Mouse (Mus musculus) forebrain, embryonic 16.5 days (tissue): ENCODE results near the gene Bcl2. TPM values are rescaled to one million over a fixed set of nuclear protein-coding genes. Genes with fewer than 3 reads are reported as not detected.

Experiments
- ATAC-seq: fragments of 200-750 bp; cut with Nextera tagmentation; 2 replicates; pipeline ENCODE4 v1.8.0; 2017; ENCODE audit warnings: mild to moderate bottlenecking, moderate library complexity
- H3K27ac ChIP-seq: fragments of 300-500 bp; sonication (generic); 2 replicates; pipeline ENCODE4 v1.5.1; 2014; ENCODE audit warnings: low read length, control low read depth
- H3K27me3 ChIP-seq: fragments of 300-500 bp; sonication (generic); replicated peaks from 2 replicates; pipeline ENCODE4 v1.6.1; 2014; ENCODE audit warnings: low read length; ENCODE audit not compliant: control insufficient read depth, insufficient read depth
- H3K36me3 ChIP-seq: fragments of 300-500 bp; sonication (generic); 2 replicates; pipeline ENCODE4 v1.6.1; 2014; ENCODE audit not compliant: control insufficient read depth, insufficient read depth
- H3K4me1 ChIP-seq: fragments of 300-500 bp; sonication (generic); replicated peaks from 2 replicates; pipeline ENCODE4 v1.6.1; 2014; ENCODE audit warnings: low read length; ENCODE audit not compliant: control insufficient read depth, insufficient read depth
- H3K4me2 ChIP-seq: fragments of 300-500 bp; sonication (generic); 2 replicates; pipeline ENCODE4 v1.6.1; 2014; ENCODE audit warnings: mild to moderate bottlenecking, low read length, control low read depth
- H3K4me3 ChIP-seq: fragments of 300-500 bp; sonication (generic); replicated peaks from 2 replicates; pipeline ENCODE4 v1.5.1; 2014; ENCODE audit warnings: mild to moderate bottlenecking, low read length, control low read depth
- H3K9ac ChIP-seq: fragments of 300-500 bp; sonication (generic); replicated peaks from 2 replicates; pipeline ENCODE4 v1.6.1; 2014; ENCODE audit warnings: low read depth, low read length, control low read depth
- H3K9me3 ChIP-seq: fragments of 300-500 bp; sonication (generic); 2 replicates; pipeline ENCODE4 v1.6.1; 2016; ENCODE audit warnings: low read length; ENCODE audit not compliant: control insufficient read depth
- WGBS: fragments of 180-500 bp; shearing (Covaris S2); extraction: QIAGEN DNeasy Blood & Tissue Kit; methylation state at CpG from one replicate; pipeline ENCODE4 v1.1.7; 2014; 5-methylcytosine and 5-hydroxymethylcytosine counted together
- polyA plus RNA-seq: library from polyadenylated mRNA; unstranded; fragments of >200 nt; fragmentation: Nextera tagmentation; extraction: Ambion mirVana; gene quantifications from 2 replicates; pipeline ENCODE4 v1.2.1, GENCODE M21; 2015

Gene Bcl2
- polyA plus RNA-seq, 1 experiment from 2014 or later: 13.7 TPM

DNA sequence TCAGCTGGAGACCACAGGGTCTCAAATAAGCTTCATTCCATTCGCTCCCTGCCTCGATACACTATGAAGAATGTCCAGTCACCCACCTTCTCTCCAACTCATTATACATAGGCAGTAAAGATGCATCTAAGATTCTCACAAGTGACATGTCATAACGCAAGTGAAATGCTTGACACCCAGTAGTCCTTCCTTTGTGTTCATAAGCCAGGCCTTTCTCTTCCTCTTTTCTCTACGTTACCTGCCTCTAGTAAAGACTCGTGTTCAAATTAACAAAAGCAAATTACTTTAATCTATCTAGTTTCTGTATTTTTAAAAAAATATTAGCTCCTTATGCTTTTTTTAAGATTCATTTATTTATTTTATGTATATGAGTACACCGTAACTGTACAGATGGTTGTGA is 59.8 kb downstream of the Bcl2 start:
- no peak overlapping the region for H3K9ac ChIP-seq
- WGBS: 96% methylated on average over 6 of the region's 6 CpGs
- H3K4me1 ChIP-seq: no peaks in the 10 kb centered on the region; the same call in 1 of the 2 replicates
- H3K36me3 ChIP-seq: no peaks in the 10 kb centered on the region
- H3K4me3 ChIP-seq: no peak overlapping the region
- no peak overlapping the region for H3K4me2 ChIP-seq
- H3K9me3 ChIP-seq: no peaks in the 10 kb centered on the region
- H3K27me3 ChIP-seq: no peaks in the 10 kb centered on the region
- H3K27ac ChIP-seq: no peak overlapping the region
- no peak for ATAC-seq

DNA sequence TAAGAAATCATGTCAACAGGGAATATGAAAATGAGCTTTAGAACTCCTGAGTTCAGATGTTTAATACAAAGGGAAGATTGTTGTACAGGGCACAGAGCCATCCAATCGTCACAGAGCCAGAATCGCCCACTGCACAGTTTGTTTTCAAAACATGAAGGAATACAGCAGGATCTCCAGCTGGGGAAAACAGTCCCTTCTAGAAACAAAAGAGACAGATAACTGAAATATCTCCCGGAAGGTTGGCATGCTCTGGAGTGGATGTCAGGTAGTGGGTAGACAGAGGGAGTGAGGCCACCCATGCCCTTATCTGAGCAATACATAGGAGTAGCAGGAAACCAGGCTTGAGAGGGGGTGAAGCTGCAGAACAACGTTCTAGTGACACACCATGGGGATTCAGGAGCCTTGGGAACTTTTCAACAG is 60.6 kb downstream of the Bcl2 start:
- Histone ChIP-seq H3K4me1 (no peaks in the 10 kb centered on the region; the same call in 1 of the 2 replicates), H3K9ac (no peak overlapping the region), H3K9me3 (no peaks in the 10 kb centered on the region), H3K4me2 (no peak overlapping the region), H3K4me3 (no peak overlapping the region), H3K36me3 (no peaks in the 10 kb centered on the region), H3K27me3 (no peaks in the 10 kb centered on the region), H3K27ac (no peak overlapping the region)
- 51% methylated on average over 4 of the region's 4 CpGs for WGBS
- no peak for ATAC-seq

DNA sequence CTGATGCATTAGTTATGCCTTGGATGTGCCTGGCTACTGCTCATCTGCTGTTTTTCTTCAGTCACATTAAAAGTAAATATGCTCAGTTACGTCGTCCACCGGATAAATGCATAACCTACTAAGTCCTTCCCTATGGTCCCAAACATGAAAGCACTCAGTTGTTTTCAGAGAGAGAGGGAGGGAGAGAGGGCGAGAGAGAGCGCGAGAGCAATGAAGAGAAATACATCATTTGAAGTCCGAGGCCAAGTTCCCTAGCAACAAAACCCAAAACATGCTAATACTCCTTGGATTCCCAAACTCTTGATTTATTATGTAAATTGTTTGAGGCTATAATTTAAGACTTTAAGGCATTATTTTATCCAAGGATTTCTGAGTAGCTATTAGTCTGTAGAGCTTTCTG is 62.9 kb downstream of the Bcl2 start:
- H3K4me2 ChIP-seq: no peak overlapping the region
- no peaks in the 10 kb centered on the region for H3K9me3 ChIP-seq
- no peak for ATAC-seq
- WGBS: 32% methylated on average over 7 of the region's 7 CpGs
- no peak overlapping the region for H3K4me3 ChIP-seq
- no peak overlapping the region for H3K9ac ChIP-seq
- no peaks in the 10 kb centered on the region for H3K27me3 ChIP-seq
- H3K4me1 ChIP-seq: no peaks in the 10 kb centered on the region; the same call in 1 of the 2 replicates
- no peaks in the 10 kb centered on the region for H3K36me3 ChIP-seq
- no peak overlapping the region for H3K27ac ChIP-seq

DNA sequence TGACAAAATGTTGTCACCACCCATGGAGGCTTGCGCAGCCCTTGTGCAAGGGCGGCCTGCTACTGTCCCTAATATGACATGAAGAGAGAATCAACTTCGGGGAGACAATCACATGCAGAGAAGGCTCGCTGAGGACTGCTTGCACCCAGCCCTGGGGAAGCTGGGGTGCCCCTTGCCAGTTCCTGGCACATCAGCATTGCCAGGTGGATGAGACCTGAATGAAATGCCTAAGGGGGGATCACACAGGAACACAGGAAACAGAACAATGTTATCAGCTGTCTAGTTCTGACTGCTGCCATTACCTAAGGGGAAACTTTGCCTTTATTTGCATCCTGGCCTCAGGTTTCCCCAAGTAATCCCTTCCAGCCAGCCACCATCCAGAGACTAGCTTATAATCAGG is 63.6 kb downstream of the Bcl2 start:
- Histone ChIP-seq H3K4me1 (no peaks in the 10 kb centered on the region; the same call in 1 of the 2 replicates), H3K27me3 (no peaks in the 10 kb centered on the region), H3K9me3 (no peaks in the 10 kb centered on the region), H3K4me3 (no peak overlapping the region), H3K4me2 (no peak overlapping the region), H3K27ac (no peak overlapping the region), H3K9ac (no peak overlapping the region), H3K36me3 (no peaks in the 10 kb centered on the region)
- WGBS: 87% methylated on average over 4 of the region's 4 CpGs
- ATAC-seq: no peak

DNA sequence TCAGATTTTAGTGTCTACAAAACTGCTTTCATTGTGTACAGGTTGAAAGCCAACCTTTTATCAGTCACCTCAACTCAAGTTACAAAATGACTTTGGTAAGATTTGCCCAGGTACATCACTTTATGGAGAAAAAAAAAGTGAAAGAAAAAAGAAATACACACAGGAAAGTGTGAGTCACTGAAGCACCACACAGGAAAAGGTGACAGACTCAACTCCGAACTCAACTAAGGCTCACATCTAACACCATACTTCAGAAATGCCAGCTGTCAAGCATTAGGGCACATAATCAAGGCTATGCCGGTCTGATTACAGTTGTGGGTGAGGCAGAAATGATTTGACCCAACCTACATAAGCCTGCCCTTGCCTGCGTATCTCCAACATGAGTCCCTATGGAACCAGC is 66.7 kb downstream of the Bcl2 start:
- Histone ChIP-seq H3K9me3 (no peaks in the 10 kb centered on the region), H3K36me3 (no peaks in the 10 kb centered on the region), H3K27ac (no peak overlapping the region), H3K4me1 (no peaks in the 10 kb centered on the region; the same call in 1 of the 2 replicates), H3K9ac (no peak overlapping the region), H3K4me3 (no peak overlapping the region), H3K4me2 (no peak overlapping the region), H3K27me3 (no peaks in the 10 kb centered on the region)
- no peak for ATAC-seq
- WGBS: 93% methylated on average over 3 of the region's 3 CpGs

DNA sequence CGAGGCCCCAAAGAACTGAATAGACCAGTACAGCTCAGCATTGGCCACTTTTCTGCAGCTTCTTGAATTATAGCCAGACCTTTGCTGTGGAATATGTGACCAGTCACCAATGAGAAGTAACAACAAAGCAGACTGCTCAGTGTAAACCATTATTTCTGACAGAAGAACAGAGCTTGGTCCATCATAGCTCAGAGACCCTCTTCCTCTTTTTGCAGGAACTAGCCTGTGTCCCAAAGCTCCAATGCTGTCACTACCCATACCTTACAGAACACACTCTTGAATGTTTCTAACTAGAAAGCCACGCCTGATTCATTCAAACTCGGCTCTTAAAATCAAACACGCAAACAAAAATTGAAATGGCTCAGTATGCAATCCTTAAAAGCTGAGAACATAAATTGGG is 69.5 kb downstream of the Bcl2 start:
- 83% methylated on average over 4 of the region's 4 CpGs for WGBS
- ATAC-seq: no peak
- no peak overlapping the region for H3K9ac ChIP-seq
- H3K27me3 ChIP-seq: no peaks in the 10 kb centered on the region
- H3K9me3 ChIP-seq: no peaks in the 10 kb centered on the region
- no peak overlapping the region for H3K4me3 ChIP-seq
- no peak overlapping the region for H3K4me2 ChIP-seq
- H3K36me3 ChIP-seq: no peaks in the 10 kb centered on the region
- no peaks in the 10 kb centered on the region for H3K4me1 ChIP-seq
- no peak overlapping the region for H3K27ac ChIP-seq

DNA sequence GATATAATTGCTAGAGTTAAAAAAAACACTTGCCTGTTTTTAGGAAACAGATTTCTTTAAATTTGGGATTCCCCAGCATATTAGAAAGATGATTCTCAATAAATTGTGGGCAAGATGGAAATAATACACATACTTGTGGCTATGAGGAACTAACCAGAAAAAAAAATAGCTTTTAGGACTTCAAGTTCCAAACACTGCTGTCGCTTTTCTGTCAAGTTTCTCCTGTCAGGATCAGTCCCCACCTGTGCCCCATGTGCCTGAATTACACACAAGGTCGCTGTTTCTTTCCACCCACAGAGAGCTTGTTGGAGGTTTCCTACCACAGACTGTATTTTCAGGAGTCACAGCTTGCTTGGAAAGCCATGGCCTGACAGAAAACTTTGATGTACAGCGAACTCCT is 70.5 kb downstream of the Bcl2 start:
- no peaks in the 10 kb centered on the region for H3K4me1 ChIP-seq
- no peak overlapping the region for H3K4me3 ChIP-seq
- H3K27ac ChIP-seq: no peak overlapping the region
- H3K4me2 ChIP-seq: no peak overlapping the region
- H3K27me3 ChIP-seq: no peaks in the 10 kb centered on the region
- no peak for ATAC-seq
- WGBS: 84% methylated on average over 3 of the region's 3 CpGs
- H3K9me3 ChIP-seq: no peaks in the 10 kb centered on the region
- H3K9ac ChIP-seq: no peak overlapping the region
- H3K36me3 ChIP-seq: no peaks in the 10 kb centered on the region

DNA sequence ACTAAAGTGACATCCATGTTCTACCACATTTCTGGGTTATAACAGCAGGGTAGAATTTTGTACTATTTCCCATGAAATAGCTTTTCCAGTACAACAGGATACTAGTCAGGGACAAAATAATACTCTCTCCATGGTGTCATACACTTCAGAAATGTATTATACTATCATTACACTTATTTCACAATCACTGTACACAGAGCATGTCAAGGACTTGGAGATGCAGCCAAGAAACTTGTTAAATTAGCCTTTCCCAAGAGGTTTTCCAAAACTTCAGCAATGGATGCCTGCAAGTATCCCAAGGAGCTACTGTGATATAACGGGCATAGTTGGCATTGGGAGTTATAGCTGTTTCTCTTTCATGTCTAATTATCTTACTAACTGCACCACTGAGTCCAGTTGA is 73.5 kb downstream of the Bcl2 start:
- no peak for ATAC-seq
- Histone ChIP-seq H3K9ac (no peak overlapping the region), H3K4me2 (no peak overlapping the region), H3K9me3 (no peaks in the 10 kb centered on the region), H3K36me3 (no peaks in the 10 kb centered on the region), H3K27me3 (no peaks in the 10 kb centered on the region), H3K4me1 (no peaks in the 10 kb centered on the region), H3K4me3 (no peak overlapping the region), H3K27ac (no peak overlapping the region)
- 90% methylated on average over 1 of the region's 1 CpGs for WGBS

DNA sequence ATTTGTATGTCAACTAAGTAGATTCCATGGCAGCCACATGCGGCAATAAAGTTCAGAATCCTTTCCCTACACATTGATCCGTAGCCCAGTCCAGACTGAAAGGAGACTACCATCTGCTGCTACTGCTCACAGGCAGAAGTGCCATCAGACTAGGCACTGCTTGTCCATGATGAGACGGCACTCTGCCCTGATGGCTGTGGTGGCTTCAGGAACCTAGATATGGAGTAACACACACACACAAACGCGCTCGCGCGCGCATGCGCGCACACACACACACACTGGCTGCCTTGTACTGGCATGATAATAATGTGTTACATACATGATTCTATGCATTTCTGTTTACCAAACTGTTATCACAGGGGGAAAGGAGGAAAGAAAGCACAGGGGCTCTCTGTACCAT is 76.4 kb downstream of the Bcl2 start:
- H3K4me1 ChIP-seq: no peaks in the 10 kb centered on the region
- 86% methylated on average over 11 of the region's 11 CpGs for WGBS
- no peak overlapping the region for H3K4me3 ChIP-seq
- H3K9ac ChIP-seq: no peak overlapping the region
- no peaks in the 10 kb centered on the region for H3K9me3 ChIP-seq
- no peak for ATAC-seq
- no peak overlapping the region for H3K27ac ChIP-seq
- no peaks in the 10 kb centered on the region for H3K36me3 ChIP-seq
- H3K4me2 ChIP-seq: no peak overlapping the region
- no peaks in the 10 kb centered on the region for H3K27me3 ChIP-seq

DNA sequence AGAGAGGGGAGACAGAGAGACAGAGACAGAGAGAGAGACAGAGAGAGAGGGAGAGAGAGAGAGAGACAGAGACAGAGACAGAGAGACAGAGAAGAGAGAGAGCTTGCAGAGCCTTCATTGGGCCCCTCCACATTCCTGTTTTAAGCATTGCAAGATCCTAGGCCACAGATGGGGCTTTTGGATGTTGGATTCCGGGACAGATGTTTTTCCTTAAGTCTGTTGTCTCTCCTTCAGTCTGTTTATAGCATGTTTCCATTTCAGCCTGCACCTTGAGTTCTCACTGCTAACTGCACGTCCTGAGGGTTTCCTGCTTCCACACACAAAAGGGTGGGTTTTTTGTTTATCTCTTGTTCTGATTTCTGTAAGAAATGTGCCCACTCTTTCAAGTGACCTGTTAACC is 77.4 kb downstream of the Bcl2 start:
- Histone ChIP-seq H3K9ac (no peak overlapping the region), H3K4me1 (no peaks in the 10 kb centered on the region)

More for the DNA sequence above, 77.4 kb downstream of the Bcl2 start:
- Histone ChIP-seq H3K36me3 (no peaks in the 10 kb centered on the region), H3K27ac (no peak overlapping the region), H3K4me2 (no peak overlapping the region), H3K4me3 (no peak overlapping the region), H3K27me3 (no peaks in the 10 kb centered on the region), H3K9me3 (no peaks in the 10 kb centered on the region)
- ATAC-seq: no peak
- 46% methylated on average over 2 of the region's 2 CpGs for WGBS
